Mouse (Mus musculus) gonadal fat pad, adult 2 months (tissue): Measurements from ENCODE around the gene Hspb7. TPM values are rescaled to one million over a fixed set of nuclear protein-coding genes. Genes with fewer than 3 reads are reported as not detected.

Experiments used
- DNase-seq: peaks from one replicate; pipeline ENCODE4 v3.0.0-alpha.2; 2012; ENCODE audit warnings: low read depth
- polyA plus RNA-seq: library from polyadenylated mRNA; depleted of rRNA; stranded (reverse); fragments of >200 nt; gene quantifications from 2 replicates; pipeline ENCODE4 v1.2.3, GENCODE M21; 2012

The Hspb7 gene
- polyA plus RNA-seq, 1 experiment: 14.1 TPM

GRCm38 (mm10) chr4:141444451-141445327 is 24.1 kb downstream of the Hspb7 start, which contains the start of gene Zbtb17:
Gene Zbtb17, plus strand, starts transcription at chr4:141444654.
- DNase-seq: no peak

- DNase-seq: no peak
These were observed 24.7 kb downstream of the Hspb7 start for GRCm38 (mm10) chr4:141445328-141445720.

GRCm38 (mm10) chr4:141446211-141446610 is 25.6 kb downstream of the Hspb7 start:
- no peak for DNase-seq

GRCm38 (mm10) chr4:141451251-141451650 is 30.7 kb downstream of the Hspb7 start:
- no peak for DNase-seq

GRCm38 (mm10) chr4:141451916-141452450 is 31.4 kb downstream of the Hspb7 start:
- no peak for DNase-seq

- DNase-seq: no peak
These were observed 34.2 kb downstream of the Hspb7 start for GRCm38 (mm10) chr4:141454581-141455350.

- no peak for DNase-seq
These were observed 34.9 kb downstream of the Hspb7 start for GRCm38 (mm10) chr4:141455526-141455925.

- DNase-seq: no peak
These were observed 35.8 kb downstream of the Hspb7 start for GRCm38 (mm10) chr4:141456193-141456938.

- peak; percentile 71 for DNase-seq
These were observed 37.7 kb downstream of the Hspb7 start for GRCm38 (mm10) chr4:141458236-141458635.

- no peak for DNase-seq
These were observed 38.3 kb downstream of the Hspb7 start for GRCm38 (mm10) chr4:141458888-141459287.

GRCm38 (mm10) chr4:141459766-141460165 is 39.2 kb downstream of the Hspb7 start:
- DNase-seq: no peak

GRCm38 (mm10) chr4:141460481-141460880 is 39.9 kb downstream of the Hspb7 start:
- no peak for DNase-seq

GRCm38 (mm10) chr4:141461088-141461487 is 40.5 kb downstream of the Hspb7 start:
- DNase-seq: no peak

- DNase-seq: no peak
These were observed 41.0 kb downstream of the Hspb7 start for GRCm38 (mm10) chr4:141461576-141461975.

GRCm38 (mm10) chr4:141463472-141463871 is 42.9 kb downstream of the Hspb7 start:
- no peak for DNase-seq

- no peak for DNase-seq
These were observed 44.1 kb downstream of the Hspb7 start for GRCm38 (mm10) chr4:141464722-141465121.

- no peak for DNase-seq
These were observed 45.1 kb downstream of the Hspb7 start for GRCm38 (mm10) chr4:141465512-141466288.

GRCm38 (mm10) chr4:141466289-141466795 is 45.8 kb downstream of the Hspb7 start:
- no peak for DNase-seq

- DNase-seq: no peak
These were observed 46.4 kb downstream of the Hspb7 start for GRCm38 (mm10) chr4:141466844-141467580.

- DNase-seq: no peak
These were observed 47.0 kb downstream of the Hspb7 start for GRCm38 (mm10) chr4:141467581-141467927.
